Mouse (Mus musculus): Measurements from ENCODE around the gene Olfr1513.

Gene Olfr1513

DNA sequence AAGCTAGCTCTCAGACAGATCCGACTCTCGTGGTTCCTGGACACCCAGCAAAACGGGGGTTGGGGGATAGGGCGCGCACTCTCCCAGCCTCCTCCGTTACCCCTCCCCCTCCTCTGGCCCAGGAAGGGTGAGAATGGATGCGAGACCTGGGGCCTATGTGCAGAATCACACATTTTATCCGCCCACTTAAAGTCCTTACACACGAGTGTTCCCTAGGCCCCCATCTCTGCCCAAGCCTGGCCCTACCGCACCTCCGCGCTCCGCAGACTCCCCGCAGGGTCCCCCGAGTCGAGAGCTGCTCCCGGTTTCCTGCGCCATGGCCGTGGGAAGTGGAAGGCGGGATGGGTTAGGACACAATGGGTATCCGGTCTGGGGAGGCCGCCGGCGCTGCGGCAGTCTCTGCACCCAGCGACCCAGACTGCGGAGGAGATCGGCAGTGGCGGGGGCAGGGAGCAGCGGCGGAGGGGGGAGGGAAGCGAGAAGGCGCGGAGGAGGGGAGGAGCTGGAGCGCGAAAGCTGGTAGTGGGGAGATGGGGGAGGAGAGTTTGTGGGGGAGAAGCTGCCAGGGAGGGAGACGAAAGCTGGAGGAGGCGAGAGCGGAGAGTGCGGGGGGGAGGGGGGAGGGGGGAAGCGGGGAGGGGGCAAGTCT lies 40.3 kb downstream of the Olfr1513 start:
- ChIA-PET POLR2A (interaction anchor here in 3 of 4 experiments (0.5 to 6.4 kb wide), 46 partner anchors 10 to 432 kb away, joined by 3 to 74 read pairs (median 4); partner anchors contain the start of genes Mettl3 (in 3 of the 3), Rab2b (in 3 of the 3), Tox4 (in 3 of the 3) and Chd8 (in 2 of the 3)), CTCF (interaction anchor here (0.5 to 2.1 kb wide), 23 partner anchors 10 to 527 kb away, joined by 3 to 12 read pairs (median 4); partner anchors contain the start of genes Rab2b (in 3 of the 4), Sall2 (in 2 of the 4), Tox4 (in 2 of the 4) and Hnrnpc (in 1 of the 4))

DNA sequence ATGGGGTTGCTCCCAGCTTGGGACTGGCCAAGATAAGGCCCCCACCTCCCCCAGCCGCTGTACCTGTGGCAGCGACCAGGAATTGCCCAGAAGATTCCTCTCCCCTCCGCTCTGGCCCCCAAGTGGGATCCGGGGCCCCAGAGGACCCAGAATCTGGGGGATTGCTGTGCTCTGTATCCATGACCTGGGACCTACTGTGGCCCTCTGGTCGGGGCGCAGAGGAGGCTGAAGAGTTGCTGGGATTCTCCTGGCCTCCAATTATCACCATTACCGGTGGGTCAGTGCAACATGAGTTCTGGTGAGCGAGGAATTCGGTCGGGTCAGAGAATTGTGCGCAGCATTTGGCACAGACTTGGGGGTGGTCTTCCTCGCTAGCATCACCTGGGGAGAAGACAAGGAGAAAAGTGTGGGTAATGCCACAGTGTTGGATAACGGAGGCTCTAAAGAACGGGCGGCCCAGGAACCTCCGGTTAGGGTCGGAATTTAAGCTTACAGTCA lies 40.9 kb downstream of the Olfr1513 start:
- POLR2A ChIA-PET, result interaction anchor here in 3 of 4 experiments (0.6 to 6.4 kb wide), 23 partner anchors 10 to 305 kb away, joined by 3 to 74 read pairs (median 7); partner anchors contain the start of genes Mettl3 (in 3 of the 3), Rab2b (in 2 of the 3), Tox4 (in 2 of the 3) and Chd8 (in 1 of the 3)
- CTCF ChIA-PET, result interaction anchor here (1.0 to 2.1 kb wide), 7 partner anchors 19 to 526 kb away, joined by 3 to 12 read pairs (median 4); partner anchors contain the start of genes Hnrnpc (in 1 of the 4), Rab2b (in 1 of the 4) and Tox4 (in 1 of the 4)

DNA sequence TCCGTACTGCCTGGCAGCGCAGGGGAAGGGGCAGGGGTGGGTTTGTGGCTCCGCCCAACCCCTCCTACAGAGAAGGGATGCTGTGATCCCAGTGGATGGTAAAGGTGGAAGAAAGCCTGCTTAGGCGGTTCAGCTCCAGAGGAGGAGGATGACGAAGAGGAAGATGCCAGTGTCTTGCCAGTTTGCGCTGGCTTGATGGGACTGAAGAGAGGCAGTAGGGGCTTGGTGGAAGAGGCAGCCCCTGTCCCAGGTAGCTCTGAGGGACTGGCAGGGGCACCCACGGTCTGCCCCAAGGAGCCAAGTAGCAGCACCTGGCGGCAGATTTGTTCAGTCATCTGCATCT lies 41.4 kb downstream of the Olfr1513 start:
- ChIA-PET POLR2A (interaction anchor here (0.6 to 6.4 kb wide), 13 partner anchors 10 to 407 kb away, joined by 3 to 74 read pairs (median 4); partner anchors contain the start of genes Mettl3 (in 3 of the 4), Chd8 (in 1 of the 4), Hnrnpc (in 1 of the 4) and Tox4 (in 1 of the 4)), CTCF (no interaction called here)

DNA sequence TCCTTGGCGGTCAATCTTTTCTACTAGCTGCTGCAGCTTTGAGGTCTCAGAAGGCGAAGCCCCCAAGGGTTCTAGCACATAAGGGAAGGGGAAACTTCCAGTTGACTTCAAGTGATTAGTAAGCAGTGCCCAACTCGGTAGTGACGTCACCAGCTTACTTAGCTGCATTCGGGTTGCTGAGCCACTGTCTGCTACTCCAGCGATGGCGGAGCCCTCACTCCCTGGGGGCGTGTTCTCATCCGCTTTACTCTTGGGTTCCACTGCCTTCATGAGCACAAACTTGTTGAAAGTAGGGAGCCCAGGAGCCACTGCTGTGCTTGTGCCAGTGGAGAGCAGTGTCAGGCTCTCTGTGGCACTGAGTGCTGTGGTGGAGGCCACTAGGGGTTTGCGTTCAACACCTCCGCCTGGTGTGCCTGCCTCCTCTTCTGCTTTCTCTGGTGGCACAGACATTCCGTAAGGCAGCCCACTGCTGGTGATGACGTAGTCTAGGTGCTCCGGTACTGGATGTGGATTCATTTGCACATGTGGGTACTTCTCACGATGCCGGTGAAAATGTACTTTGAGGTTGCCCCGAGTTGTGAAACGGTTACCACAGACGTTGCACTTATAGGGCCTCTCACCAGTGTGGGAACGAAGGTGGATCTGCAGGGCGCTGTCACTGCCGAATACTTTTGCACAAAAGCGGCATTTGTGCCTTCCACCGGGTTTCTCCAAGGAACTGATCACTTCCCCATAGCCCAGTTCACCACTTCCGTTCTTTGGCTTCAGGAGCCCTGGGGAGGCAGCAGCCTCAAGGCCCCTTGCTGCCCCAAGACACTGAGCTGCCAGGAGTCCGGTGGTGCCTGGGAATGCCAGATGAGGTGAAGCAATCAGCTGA lies 42.0 kb downstream of the Olfr1513 start:
- POLR2A ChIA-PET, result interaction anchor here (0.6 to 6.4 kb wide), 41 partner anchors 9 to 407 kb away, joined by 3 to 74 read pairs (median 4); partner anchors contain the start of genes Hnrnpc (in 3 of the 4), Mettl3 (in 3 of the 4), Chd8 (in 2 of the 4) and Tox4 (in 2 of the 4)
- CTCF ChIA-PET, result interaction anchor here (0.6 to 2.1 kb wide), 10 partner anchors 18 to 195 kb away, joined by 3 to 9 read pairs (median 4); partner anchors contain the start of genes Rab2b (in 3 of the 4) and Tox4 (in 2 of the 4)

DNA sequence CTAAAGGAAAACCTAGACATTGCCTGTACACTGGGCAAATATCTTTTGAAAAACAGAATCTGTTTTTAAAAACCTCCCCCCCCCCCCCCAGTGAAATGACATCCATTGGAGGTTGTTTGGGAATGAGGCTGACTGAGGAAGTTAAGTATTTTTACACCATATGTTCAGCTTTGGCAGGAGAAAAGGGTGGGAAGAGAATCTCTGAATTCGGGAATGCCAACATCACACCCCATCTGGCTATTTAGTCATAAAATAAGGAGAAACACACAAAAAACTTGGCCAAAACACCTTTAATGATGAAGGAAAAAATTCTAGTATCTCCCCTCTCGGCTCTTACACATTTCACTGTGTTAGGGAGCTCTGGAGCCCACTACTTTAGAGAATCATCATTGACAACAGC lies 45.3 kb downstream of the Olfr1513 start:
- ChIA-PET CTCF (interaction anchor here in 1 of 4 experiments (0.6 to 0.8 kb wide), 2 partner anchors 28 to 31 kb away, joined by 3 to 5 read pairs; no protein-coding TSS in a partner anchor), POLR2A (interaction anchor here in 2 of 4 experiments (0.9 to 2.3 kb wide), 5 partner anchors 10 to 207 kb away, joined by 3 to 6 read pairs (median 5); partner anchors contain the start of genes Hnrnpc (in 1 of the 2), Rab2b (in 1 of the 2) and Tox4 (in 1 of the 2))

DNA sequence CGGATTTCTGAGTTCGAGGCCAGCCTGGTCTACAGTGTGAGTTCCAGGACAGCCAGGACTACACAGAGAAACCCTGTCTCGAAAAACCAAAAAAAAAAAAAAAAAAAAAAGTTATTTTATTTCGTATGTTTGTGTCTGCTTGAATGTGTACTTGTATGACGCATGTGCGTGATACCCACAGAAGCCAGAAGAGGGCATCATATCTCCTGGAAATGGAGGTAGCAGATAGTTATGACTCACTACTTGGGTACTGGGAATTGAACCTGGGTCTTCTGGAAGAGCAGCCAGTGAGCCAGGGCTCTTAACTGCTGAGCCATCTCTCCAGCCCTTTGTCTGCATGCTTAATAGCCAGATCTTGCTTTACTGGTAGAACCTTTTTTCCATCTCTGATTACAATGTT lies 45.9 kb downstream of the Olfr1513 start:
- ChIA-PET POLR2A (interaction anchor here in 3 of 4 experiments (0.6 to 0.8 kb wide), 3 partner anchors 69 to 191 kb away, joined by 3 to 5 read pairs (median 4); partner anchors contain the start of gene Olfr1512 (in 1 of the 3)), CTCF (interaction anchor here in 3 of 4 experiments (0.7 to 1.1 kb wide), 5 partner anchors 29 to 447 kb away, joined by 3 to 9 read pairs (median 4); no protein-coding TSS in a partner anchor)

DNA sequence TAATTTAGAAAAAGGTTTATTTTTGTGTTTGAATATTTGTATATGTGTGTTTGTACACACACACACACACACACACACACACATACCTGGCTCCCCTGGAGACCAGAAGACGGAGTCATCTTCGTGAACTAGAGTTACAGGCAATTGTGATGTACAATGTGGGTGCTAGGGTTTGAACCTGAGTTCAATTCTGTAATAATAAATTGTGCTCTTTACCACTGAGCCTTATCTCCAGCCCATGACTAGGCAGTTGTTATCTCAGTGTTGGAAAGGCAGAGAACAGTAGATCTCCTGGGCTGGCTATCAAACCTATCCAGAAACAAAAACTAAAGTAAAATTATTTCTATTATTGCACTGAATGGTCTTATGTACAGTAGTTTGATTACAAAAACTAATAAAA lies 50.1 kb downstream of the Olfr1513 start:
- POLR2A ChIA-PET, result interaction anchor here in 3 of 4 experiments (0.6 to 4.7 kb wide), 18 partner anchors 9 to 286 kb away, joined by 3 to 74 read pairs (median 7); partner anchors contain the start of genes Chd8 (in 1 of the 3), Rab2b (in 1 of the 3), Sall2 (in 1 of the 3) and Supt16 (in 1 of the 3)
- CTCF ChIA-PET, result interaction anchor here in 3 of 4 experiments (0.5 to 2.6 kb wide), 5 partner anchors 10 to 200 kb away, joined by 3 to 9 read pairs (median 4); no protein-coding TSS in a partner anchor

DNA sequence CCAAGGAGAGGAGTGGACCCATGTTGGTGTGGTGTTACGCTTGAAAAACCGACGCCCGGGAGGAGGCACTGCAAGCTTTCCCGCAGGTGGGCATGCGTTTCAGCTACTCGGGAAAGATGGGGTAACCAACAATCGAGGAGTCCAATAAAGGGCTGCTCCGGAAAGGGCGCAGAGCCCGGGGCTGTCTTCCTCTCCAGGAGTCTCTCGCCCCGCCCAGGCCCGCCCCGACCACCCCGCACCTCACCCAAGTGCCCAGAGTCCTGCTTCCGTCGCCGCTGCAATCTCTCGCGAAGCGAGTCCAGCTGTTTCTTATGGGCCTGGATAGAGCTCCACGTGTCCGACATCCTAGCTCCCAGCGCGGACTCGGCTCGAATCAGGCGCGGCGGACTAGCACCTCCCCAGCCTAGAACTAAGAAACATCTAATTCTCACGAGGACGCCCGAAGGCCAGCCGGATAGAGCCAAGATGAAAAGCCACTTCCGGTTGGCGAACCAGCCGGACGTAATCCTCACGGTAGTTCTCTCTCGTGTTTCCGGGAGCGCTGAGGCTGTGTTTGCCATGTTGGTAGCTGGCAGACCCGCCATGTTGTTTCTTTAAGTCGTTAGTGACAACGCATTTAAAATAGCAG lies 51.5 kb downstream of the Olfr1513 start, which contains the start of gene Mettl3:
TSS of gene Mettl3 (minus strand) at position 485 of the 628 bp plus-strand sequence.
- CTCF ChIA-PET, result interaction anchor here in 3 of 4 experiments (0.7 to 2.6 kb wide), 10 partner anchors 9 to 183 kb away, joined by 3 to 18 read pairs (median 6); partner anchors contain the start of genes Rab2b (in 2 of the 3) and Tox4 (in 2 of the 3)
- POLR2A ChIA-PET, result interaction anchor here (0.5 to 5.0 kb wide), 68 partner anchors 8 to 392 kb away, joined by 3 to 74 read pairs (median 4); partner anchors contain the start of genes Chd8 (in 3 of the 4), Rab2b (in 3 of the 4), Tox4 (in 3 of the 4) and Hnrnpc (in 2 of the 4)

DNA sequence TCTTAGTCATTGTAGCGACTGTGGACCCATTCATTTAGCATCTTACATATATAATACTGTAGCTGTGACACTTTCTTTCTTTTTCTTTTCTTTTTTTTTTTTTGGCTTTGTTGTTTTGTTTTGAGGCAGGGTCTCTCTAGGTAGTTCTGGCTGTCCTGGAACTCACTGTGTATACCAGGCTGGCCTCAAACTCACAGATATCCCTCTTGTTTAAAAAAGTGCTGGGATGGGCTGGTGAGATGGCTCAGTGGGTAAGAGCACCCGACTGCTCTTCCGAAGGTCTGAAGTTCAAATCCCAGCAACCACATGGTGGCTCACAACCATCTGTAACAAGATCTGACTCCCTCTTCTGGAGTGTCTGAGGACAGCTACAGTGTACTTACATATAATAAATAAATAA lies 52.7 kb downstream of the Olfr1513 start:
- ChIA-PET POLR2A (interaction anchor here in 3 of 4 experiments (0.6 to 5.0 kb wide), 27 partner anchors 10 to 419 kb away, joined by 3 to 74 read pairs (median 8); partner anchors contain the start of genes Hnrnpc (in 3 of the 3), Rab2b (in 3 of the 3), Tox4 (in 2 of the 3) and Mettl17 (in 1 of the 3)), CTCF (interaction anchor here in 2 of 4 experiments (0.7 to 2.6 kb wide), 4 partner anchors 8 to 46 kb away, joined by 3 to 16 read pairs (median 6); partner anchors contain the start of genes Chd8 (in 1 of the 2), Rab2b (in 1 of the 2) and Tox4 (in 1 of the 2))
